Mouse (Mus musculus): ENCODE results near the gene Znrf1. TPM values are rescaled to one million over a fixed set of nuclear protein-coding genes. Genes with fewer than 3 reads are reported as not detected.

Znrf1 gene
- total RNA-seq, 2 experiments from 2014 or later, result 58.6 to 69.8 TPM

- no peak for TF ChIP-seq CTCF (IDR thresholded peaks at IDR 0.05)
- no peak for DNase-seq
- intact Hi-C loops (cut with DNase I), result no loop called here
- H3K4me3 ChIP-seq, result no peak overlapping the region
- no peak overlapping the region for H3K27ac ChIP-seq
Observed at GRCm38 (mm10) chr8:111577880-111578533, 42.1 kb downstream of the Znrf1 start.

GRCm38 (mm10) chr8:111579318-111579717 lies 43.4 kb downstream of the Znrf1 start:
- Histone ChIP-seq H3K27ac (no peak overlapping the region), H3K4me3 (no peak overlapping the region)
- TF ChIP-seq CTCF (IDR thresholded peaks at IDR 0.05), result no peak
- intact Hi-C loops (cut with DNase I), result no loop called here
- no peak for DNase-seq

DNA sequence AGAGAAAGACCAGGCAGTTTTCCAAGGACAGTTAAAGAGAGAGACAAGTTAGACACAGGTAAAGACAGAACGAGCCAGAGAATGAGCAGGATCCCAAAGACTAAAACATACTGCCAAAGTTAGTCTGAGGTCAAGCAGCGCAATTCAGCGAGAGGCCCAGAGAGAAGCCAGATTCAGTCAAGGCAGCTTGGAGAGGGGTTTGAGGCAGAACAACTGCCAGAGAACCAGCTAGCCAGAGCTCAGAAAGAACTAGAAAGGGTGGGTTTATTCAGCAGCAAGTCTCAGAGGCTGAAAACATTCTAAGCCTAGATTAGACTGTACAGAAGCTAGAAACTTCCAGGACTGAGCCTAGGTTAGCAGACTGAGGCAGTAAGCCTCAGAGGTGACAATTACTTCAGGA lies 44.4 kb downstream of the Znrf1 start:
- no peak for TF ChIP-seq CTCF (IDR thresholded peaks at IDR 0.05)
- peak overlapping the region; percentile 41; the same call in 1 of the 2 replicates for H3K27ac ChIP-seq
- intact Hi-C loops (cut with DNase I), result no loop called here
- H3K4me3 ChIP-seq, result no peak overlapping the region
- no peak for DNase-seq

GRCm38 (mm10) chr8:111582386-111582785 lies 46.5 kb downstream of the Znrf1 start:
- DNase-seq, result no peak
- intact Hi-C loops (cut with DNase I), result no loop called here
- H3K27ac ChIP-seq, result no peak overlapping the region
- no peak overlapping the region for H3K4me3 ChIP-seq
- TF ChIP-seq CTCF (IDR thresholded peaks at IDR 0.05), result no peak

DNA sequence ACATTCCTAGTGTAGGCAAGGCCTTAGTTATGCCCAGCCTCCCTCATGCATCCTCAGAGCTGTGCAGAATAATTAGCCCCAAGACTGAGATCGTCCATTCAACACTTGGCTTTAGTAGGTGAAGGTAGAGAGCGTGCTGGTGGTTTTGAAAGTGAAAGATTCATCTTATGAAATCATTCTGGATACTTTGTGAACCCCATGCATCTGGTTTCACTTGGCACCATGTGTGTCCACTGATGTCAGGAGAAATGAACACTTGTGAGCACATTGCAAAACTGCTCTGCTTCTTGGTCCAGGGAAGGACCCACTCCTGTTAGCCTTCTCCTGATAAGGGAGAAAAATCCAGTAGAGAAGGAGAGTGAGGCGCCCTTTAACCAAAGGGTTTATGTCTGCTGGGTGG lies 49.0 kb downstream of the Znrf1 start:
- intact Hi-C loops (cut with DNase I), result no loop called here
- TF ChIP-seq CTCF (IDR thresholded peaks at IDR 0.05), result no peak
- Histone ChIP-seq H3K4me3 (no peak overlapping the region; the same call in 1 of the 2 replicates), H3K27ac (peak overlapping the region; percentile 66)
- no peak for DNase-seq

DNA sequence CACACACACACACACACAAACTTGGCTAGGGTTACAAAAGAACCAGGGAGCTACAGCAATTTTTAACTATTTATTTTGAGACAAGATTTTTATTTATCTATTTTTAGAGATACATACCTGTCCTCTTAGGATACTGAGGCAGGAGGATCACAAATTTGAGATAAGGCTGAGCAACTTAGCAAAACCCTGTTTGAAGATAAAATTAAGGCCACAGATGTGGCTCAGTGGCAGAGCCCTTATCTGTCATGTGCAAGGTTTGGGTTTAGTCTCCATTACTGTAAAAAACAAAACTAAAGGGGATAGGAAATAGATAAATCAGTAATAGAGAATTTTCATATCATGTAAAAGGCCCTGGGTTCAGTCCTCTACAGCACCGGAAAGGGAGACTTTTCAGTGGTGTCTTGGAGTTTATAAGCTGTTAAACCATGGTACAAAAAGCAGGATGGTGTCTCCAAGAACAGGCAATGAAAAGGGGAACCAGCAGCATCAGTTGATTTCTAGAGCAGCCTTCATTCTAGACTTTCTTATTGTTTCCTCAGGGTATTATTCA lies 51.7 kb downstream of the Znrf1 start:
- no peak overlapping the region for H3K4me3 ChIP-seq
- no peak overlapping the region for H3K27ac ChIP-seq
- DNase-seq, result no peak
- intact Hi-C loops (cut with DNase I), result no loop called here
- no peak for TF ChIP-seq CTCF (IDR thresholded peaks at IDR 0.05)

GRCm38 (mm10) chr8:111588336-111588735 lies 52.4 kb downstream of the Znrf1 start:
- DNase-seq, result no peak
- Histone ChIP-seq H3K27ac (no peak overlapping the region), H3K4me3 (no peak overlapping the region)
- intact Hi-C loops (cut with DNase I), result no loop called here
- no peak for TF ChIP-seq CTCF (IDR thresholded peaks at IDR 0.05)

GRCm38 (mm10) chr8:111590214-111590613 lies 54.3 kb downstream of the Znrf1 start:
- no peak for DNase-seq
- H3K4me3 ChIP-seq, result no peak overlapping the region
- H3K27ac ChIP-seq, result no peak overlapping the region
- intact Hi-C loops (cut with DNase I), result no loop called here
- no peak for TF ChIP-seq CTCF (IDR thresholded peaks at IDR 0.05)

DNA sequence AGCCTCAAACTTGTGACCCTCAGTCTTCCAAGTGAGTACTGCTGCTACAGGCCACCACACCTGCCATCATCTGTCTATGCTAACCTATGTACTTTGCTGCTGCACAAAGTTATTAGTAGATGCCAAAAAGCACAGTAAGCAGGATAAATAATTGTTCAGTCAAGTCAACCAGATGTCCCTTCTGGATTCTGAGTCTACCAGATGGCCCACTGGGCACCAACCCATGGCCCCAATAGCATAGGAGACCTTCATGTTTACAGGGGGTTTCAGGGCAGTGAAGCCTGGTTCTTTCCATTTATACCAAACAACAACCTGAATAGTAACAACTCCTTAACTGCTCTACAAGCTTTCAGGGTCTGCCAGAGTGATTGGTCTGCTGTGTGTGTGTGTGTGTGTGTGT lies 55.3 kb downstream of the Znrf1 start:
- intact Hi-C loops (cut with DNase I), result no loop called here
- no peak for DNase-seq

DNA sequence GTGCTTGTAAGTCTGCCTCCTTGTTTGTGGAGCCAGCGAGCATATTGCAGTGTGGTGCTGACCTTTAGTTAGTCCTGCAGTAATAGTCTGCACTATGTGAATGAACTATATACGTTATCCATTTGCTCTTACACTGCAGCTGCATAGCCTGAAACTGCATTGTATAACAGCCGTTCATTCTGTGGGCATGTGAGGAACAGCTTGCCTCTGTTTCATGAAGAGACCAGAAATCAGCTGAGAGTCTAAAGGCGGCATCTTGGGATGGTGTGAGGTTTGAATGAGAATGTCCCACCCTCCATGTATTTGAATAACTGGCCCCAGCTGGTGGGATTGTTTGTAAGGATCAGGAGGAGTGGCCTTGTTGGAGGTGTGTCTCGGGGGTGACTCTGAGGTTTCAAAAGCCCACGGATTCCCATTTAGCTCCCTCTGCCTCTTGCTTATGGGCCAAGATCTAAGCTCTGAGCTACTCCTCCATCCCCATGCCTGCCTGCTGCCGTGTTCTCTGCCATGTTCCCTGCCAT lies 56.6 kb downstream of the Znrf1 start:
- H3K4me3 ChIP-seq, result no peak overlapping the region
- H3K27ac ChIP-seq, result no peak overlapping the region
- intact Hi-C loops (cut with DNase I), result no loop called here
- no peak for DNase-seq
- no peak for TF ChIP-seq CTCF (IDR thresholded peaks at IDR 0.05)

More for the DNA sequence above, 55.3 kb downstream of the Znrf1 start:
- no peak for TF ChIP-seq CTCF (IDR thresholded peaks at IDR 0.05)
- no peak overlapping the region for H3K27ac ChIP-seq
- no peak overlapping the region for H3K4me3 ChIP-seq

DNA sequence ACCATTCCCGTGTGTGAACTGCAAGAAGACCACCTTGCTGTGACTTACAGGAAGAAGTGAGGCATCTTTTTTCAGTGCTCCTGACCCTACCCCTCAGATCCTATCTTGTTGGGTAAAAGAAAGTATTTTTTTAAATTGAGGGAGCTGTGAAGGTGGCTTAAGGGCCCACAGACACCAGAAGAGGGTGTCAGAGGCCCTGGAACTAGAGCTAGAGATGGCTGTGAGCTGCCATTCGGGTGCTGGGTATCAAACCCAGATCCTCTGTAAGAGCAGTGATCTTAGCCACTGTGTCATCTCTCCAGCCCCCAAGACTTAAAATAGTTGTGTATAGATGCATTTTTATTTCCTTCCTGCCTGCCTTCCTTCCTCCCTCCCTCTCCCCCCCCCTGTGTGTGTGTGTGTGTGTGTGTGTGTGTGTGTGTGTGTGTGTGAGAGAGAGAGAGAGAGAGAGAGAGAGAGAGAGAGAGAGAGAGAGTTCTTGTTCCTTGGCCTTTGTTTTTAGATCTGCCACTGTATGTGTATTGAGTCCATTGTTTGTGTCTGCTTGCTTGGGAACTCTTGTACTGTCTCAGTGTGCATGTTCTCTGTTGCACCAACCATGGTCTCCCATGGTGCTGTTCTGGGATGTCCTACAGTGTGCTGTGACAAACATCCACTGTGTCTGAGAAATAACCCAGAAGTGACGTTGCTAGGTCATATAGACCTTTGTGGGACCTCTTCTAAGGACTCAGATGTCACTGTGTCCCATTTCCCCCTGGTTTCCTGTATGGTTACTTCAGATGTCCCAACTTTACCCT lies 58.3 kb downstream of the Znrf1 start:
- no peak for DNase-seq
- intact Hi-C loops (cut with DNase I), result no loop called here
- H3K27ac ChIP-seq, result peak overlapping the region; percentile 70
- TF ChIP-seq CTCF (IDR thresholded peaks at IDR 0.05), result no peak
- H3K4me3 ChIP-seq, result no peak overlapping the region

GRCm38 (mm10) chr8:111594951-111595350 lies 59.1 kb downstream of the Znrf1 start:
- no peak for TF ChIP-seq CTCF (IDR thresholded peaks at IDR 0.05)
- H3K4me3 ChIP-seq, result no peak overlapping the region
- intact Hi-C loops (cut with DNase I), result no loop called here
- H3K27ac ChIP-seq, result peak overlapping the region; percentile 70
- DNase-seq, result no peak

Measured in gastrocnemius, adult 2 months (tissue).